Mouse (Mus musculus) heart, embryonic 13.5 days (tissue): ENCODE measurements around the gene Comt. TPM values are rescaled to one million over a fixed set of nuclear protein-coding genes. Genes with fewer than 3 reads are reported as not detected.

ENCODE experiments used
- ATAC-seq: fragments of 200-750 bp; cut with Nextera tagmentation; 2 replicates; pipeline ENCODE4 v1.8.0; 2017; ENCODE audit warnings: moderate TSS enrichment; ENCODE audit not compliant: insufficient number of reproducible peaks, low FRiP score, low TSS enrichment; ENCODE audit errors: extremely low read depth
- H3K27ac ChIP-seq: fragments of 300-500 bp; sonication (generic); replicated peaks from 2 replicates; pipeline ENCODE4 v1.5.1; 2015; ENCODE audit warnings: moderate library complexity, mild to moderate bottlenecking, inconsistent platforms
- H3K27me3 ChIP-seq: fragments of 300-500 bp; sonication (generic); replicated peaks from 2 replicates; pipeline ENCODE4 v1.6.1; 2015; ENCODE audit warnings: mild to moderate bottlenecking, inconsistent platforms
- H3K36me3 ChIP-seq: fragments of 300-500 bp; sonication (generic); 2 replicates; pipeline ENCODE4 v1.6.1; 2015; ENCODE audit warnings: mild to moderate bottlenecking, inconsistent platforms
- H3K4me1 ChIP-seq: fragments of 300-500 bp; sonication (generic); 2 replicates; pipeline ENCODE4 v1.6.1; 2015; ENCODE audit warnings: inconsistent platforms
- H3K4me2 ChIP-seq: fragments of 300-500 bp; sonication (generic); 2 replicates; pipeline ENCODE4 v1.6.1; 2015; ENCODE audit warnings: inconsistent platforms, mild to moderate bottlenecking, moderate library complexity
- H3K4me3 ChIP-seq: fragments of 300-500 bp; sonication (generic); 2 replicates; pipeline ENCODE4 v1.5.1; 2015; ENCODE audit warnings: moderate library complexity, mild to moderate bottlenecking, inconsistent platforms
- H3K9ac ChIP-seq: fragments of 300-500 bp; sonication (generic); 2 replicates; pipeline ENCODE4 v1.6.1; 2015; ENCODE audit warnings: inconsistent platforms, mild to moderate bottlenecking, moderate library complexity
- H3K9me3 ChIP-seq: fragments of 300-500 bp; sonication (generic); 2 replicates; pipeline ENCODE4 v1.6.1; 2016; ENCODE audit warnings: inconsistent platforms
- WGBS: fragments of 180-500 bp; shearing (Covaris S2); methylation state at CpG from one replicate; pipeline ENCODE4 v1.1.7; 2015; ENCODE audit warnings: mixed read lengths; 5-methylcytosine and 5-hydroxymethylcytosine counted together
- polyA plus RNA-seq: library from polyadenylated mRNA; unstranded; fragments of >200 nt; fragmentation: Nextera tagmentation; extraction: Ambion mirVana; gene quantifications from 2 replicates; pipeline ENCODE4 v1.2.1, GENCODE M21; 2015

Comt gene
- polyA plus RNA-seq, 1 experiment from 2014 or later: 101 TPM

DNA sequence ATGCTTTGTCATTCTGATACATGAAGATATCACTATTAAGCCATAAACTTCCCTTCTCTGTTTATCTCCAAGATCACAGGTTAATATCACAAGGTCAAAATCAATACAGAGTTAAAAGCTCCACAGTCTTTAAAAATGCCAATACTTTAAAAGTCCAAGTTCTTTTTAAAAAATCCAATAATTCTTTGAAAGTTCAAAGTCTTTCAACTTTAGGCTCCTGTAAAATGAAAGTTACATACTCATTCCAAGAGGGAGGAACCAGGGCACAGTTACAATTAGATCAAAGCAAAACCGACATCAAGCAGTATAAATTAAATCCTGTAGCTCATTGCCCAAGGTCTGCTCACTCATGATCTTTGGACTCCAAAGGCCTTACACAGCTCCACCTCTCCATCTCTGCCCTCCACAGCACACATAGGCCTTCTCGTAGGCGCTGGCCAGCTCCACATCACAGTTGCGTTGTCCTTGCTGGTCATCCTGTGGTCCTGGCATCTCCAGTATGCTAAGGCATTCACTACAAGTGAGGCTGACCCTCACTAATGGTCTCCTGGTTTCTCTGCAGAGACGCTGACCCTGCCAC, 6.8 kb upstream of the Comt start:
- H3K4me1 ChIP-seq: peaks cover 15% of the 10 kb centered on the region
- H3K27ac ChIP-seq: no peak overlapping the region
- 91% methylated on average over 5 of the region's 5 CpGs for WGBS
- H3K9ac ChIP-seq: no peak overlapping the region
- no peak for ATAC-seq
- no peak overlapping the region for H3K4me3 ChIP-seq
- H3K27me3 ChIP-seq: no peaks in the 10 kb centered on the region
- peaks cover 48% of the 10 kb centered on the region for H3K36me3 ChIP-seq
- no peaks in the 10 kb centered on the region for H3K9me3 ChIP-seq
- H3K4me2 ChIP-seq: no peak overlapping the region

- Histone ChIP-seq H3K27ac (no peak overlapping the region), H3K27me3 (no peaks in the 10 kb centered on the region), H3K4me2 (peak overlapping the region; percentile 42; the same call in 1 of the 2 replicates), H3K9ac (peak overlapping the region; percentile 7; the same call in 1 of the 2 replicates), H3K4me3 (peak overlapping the region; percentile 26; the same call in 1 of the 2 replicates), H3K36me3 (peaks cover 25% of the 10 kb centered on the region), H3K9me3 (no peaks in the 10 kb centered on the region), H3K4me1 (peaks cover 32% of the 10 kb centered on the region)
- ATAC-seq: no peak
- WGBS: 79% methylated on average over 8 of the region's 8 CpGs
Measured at GRCm38 (mm10) chr16:18430641-18431212, 4.1 kb upstream of the Comt start.

- Histone ChIP-seq H3K9me3 (no peaks in the 10 kb centered on the region), H3K27me3 (no peaks in the 10 kb centered on the region), H3K9ac (peak overlapping the region; percentile 19; the same call in 1 of the 2 replicates), H3K4me1 (peaks cover 43% of the 10 kb centered on the region), H3K36me3 (peaks cover 15% of the 10 kb centered on the region), H3K27ac (no peak overlapping the region; the same call in 1 of the 2 replicates), H3K4me3 (peak overlapping the region; percentile 26), H3K4me2 (peak overlapping the region; percentile 42)
- 80% methylated on average over 8 of the region's 8 CpGs for WGBS
- no peak for ATAC-seq
Measured at GRCm38 (mm10) chr16:18429641-18430040, 3.0 kb upstream of the Comt start.

GRCm38 (mm10) chr16:18428516-18429042, 1.9 kb upstream of the Comt start:
- peak overlapping the region; percentile 42 for H3K4me2 ChIP-seq
- ATAC-seq: no peak
- H3K9me3 ChIP-seq: no peaks in the 10 kb centered on the region
- peak overlapping the region; percentile 47 for H3K9ac ChIP-seq
- H3K27me3 ChIP-seq: no peaks in the 10 kb centered on the region
- peak overlapping the region; percentile 41 for H3K27ac ChIP-seq
- H3K36me3 ChIP-seq: peaks cover 14% of the 10 kb centered on the region
- 59% methylated on average over 7 of the region's 7 CpGs for WGBS
- 0 out of 2 replicates have a peak overlapping the region, but pooled peaks have one; percentile 12 for H3K4me3 ChIP-seq
- peaks cover 53% of the 10 kb centered on the region for H3K4me1 ChIP-seq

DNA sequence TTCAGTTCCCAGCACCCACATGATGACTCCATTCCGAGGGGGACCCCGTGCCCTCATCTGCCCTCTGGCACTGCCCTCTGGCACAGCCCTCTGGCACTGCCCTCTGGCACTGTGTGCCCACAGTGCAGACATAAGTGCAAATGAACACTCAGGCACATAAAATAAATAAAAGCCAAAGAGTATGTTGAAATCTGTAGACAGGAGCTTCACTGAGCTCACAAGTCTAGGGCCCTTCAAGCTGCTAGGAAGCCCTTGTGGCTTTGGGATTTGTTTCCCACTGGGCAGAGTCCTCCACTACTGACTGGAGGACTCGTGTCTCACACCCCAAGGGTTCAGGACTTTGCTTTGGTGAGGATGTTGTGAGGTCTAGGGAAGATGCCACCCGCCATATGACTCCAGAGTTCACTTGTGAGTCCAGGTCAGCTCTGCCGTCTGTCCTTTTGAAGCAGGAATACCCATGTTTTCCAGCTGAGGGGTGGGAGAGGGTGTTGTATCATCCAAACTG, 1.4 kb upstream of the Comt start:
- no peaks in the 10 kb centered on the region for H3K9me3 ChIP-seq
- peaks cover 59% of the 10 kb centered on the region for H3K4me1 ChIP-seq
- H3K9ac ChIP-seq: peak overlapping the region; percentile 47; the same call in 1 of the 2 replicates
- H3K27ac ChIP-seq: peak overlapping the region; percentile 41
- 83% methylated on average over 5 of the region's 5 CpGs for WGBS
- no peak for ATAC-seq
- peak overlapping the region; percentile 42 for H3K4me2 ChIP-seq
- H3K36me3 ChIP-seq: peaks cover 17% of the 10 kb centered on the region
- no peaks in the 10 kb centered on the region for H3K27me3 ChIP-seq
- H3K4me3 ChIP-seq: 0 out of 2 replicates have a peak overlapping the region, but pooled peaks have one; percentile 12

GRCm38 (mm10) chr16:18426215-18426791, 349 bp downstream of the Comt start, which contains the start of gene Txnrd2:
Txnrd2 (plus strand) TSS chr16:18426384.
- WGBS: under 1% methylated on average over 52 of the region's 52 CpGs
- Histone ChIP-seq H3K36me3 (peaks cover 25% of the 10 kb centered on the region), H3K4me1 (peaks cover 66% of the 10 kb centered on the region), H3K9me3 (no peaks in the 10 kb centered on the region), H3K27me3 (no peaks in the 10 kb centered on the region), H3K4me3 (peak within 1 kb of the TSS; percentile 92), H3K9ac (peak within 1 kb of the TSS; percentile 97), H3K27ac (peak within 1 kb of the TSS; percentile 84), H3K4me2 (peak within 1 kb of the TSS; percentile 95)
- ATAC-seq: peak; percentile 81

- peak; percentile 16; the same call in 1 of the 2 replicates for ATAC-seq
- Histone ChIP-seq H3K4me3 (peak overlapping the region; percentile 92), H3K27me3 (no peaks in the 10 kb centered on the region), H3K36me3 (peaks cover 31% of the 10 kb centered on the region), H3K4me1 (peaks cover 70% of the 10 kb centered on the region), H3K9ac (peak overlapping the region; percentile 97), H3K4me2 (peak overlapping the region; percentile 95), H3K9me3 (no peaks in the 10 kb centered on the region), H3K27ac (peak overlapping the region; percentile 84)
- 12% methylated on average over 10 of the region's 10 CpGs for WGBS
Measured at GRCm38 (mm10) chr16:18425475-18426214, 1.0 kb downstream of the Comt start.

GRCm38 (mm10) chr16:18424364-18425045, 2.1 kb downstream of the Comt start:
- Histone ChIP-seq H3K36me3 (peaks cover 37% of the 10 kb centered on the region), H3K4me1 (peaks cover 68% of the 10 kb centered on the region), H3K27ac (peak overlapping the region; percentile 59; the same call in 1 of the 2 replicates), H3K4me3 (peak overlapping the region; percentile 92), H3K4me2 (peak overlapping the region; percentile 95), H3K9ac (peak overlapping the region; percentile 97), H3K9me3 (no peaks in the 10 kb centered on the region), H3K27me3 (no peaks in the 10 kb centered on the region)
- ATAC-seq: no peak
- WGBS: 70% methylated on average over 11 of the region's 11 CpGs

- ATAC-seq: no peak
- Histone ChIP-seq H3K27ac (peak overlapping the region; percentile 59; the same call in 1 of the 2 replicates), H3K4me1 (peaks cover 62% of the 10 kb centered on the region), H3K27me3 (no peaks in the 10 kb centered on the region), H3K4me2 (peak overlapping the region; percentile 95; the same call in 1 of the 2 replicates), H3K9me3 (no peaks in the 10 kb centered on the region), H3K4me3 (no peak overlapping the region), H3K36me3 (peaks cover 37% of the 10 kb centered on the region), H3K9ac (peak overlapping the region; percentile 44)
- 77% methylated on average over 5 of the region's 5 CpGs for WGBS
Measured at GRCm38 (mm10) chr16:18423915-18424265, 2.8 kb downstream of the Comt start.

GRCm38 (mm10) chr16:18423203-18423914, 3.3 kb downstream of the Comt start:
- peak overlapping the region; percentile 59 for H3K27ac ChIP-seq
- no peak for ATAC-seq
- no peaks in the 10 kb centered on the region for H3K9me3 ChIP-seq
- 79% methylated on average over 7 of the region's 7 CpGs for WGBS
- no peak overlapping the region for H3K4me3 ChIP-seq
- H3K36me3 ChIP-seq: peaks cover 39% of the 10 kb centered on the region
- peaks cover 59% of the 10 kb centered on the region for H3K4me1 ChIP-seq
- H3K9ac ChIP-seq: peak overlapping the region; percentile 44
- H3K27me3 ChIP-seq: no peaks in the 10 kb centered on the region
- H3K4me2 ChIP-seq: peak overlapping the region; percentile 95; the same call in 1 of the 2 replicates
